Mouse (Mus musculus): ENCODE measurements around the gene Ppp1r12b. TPM values are rescaled to one million over a fixed set of nuclear protein-coding genes. Genes with fewer than 3 reads are reported as not detected.

Ppp1r12b gene
- total and polyA plus RNA-seq, 3 experiments: 4.7 to 7.8 TPM; not detected in 1

- DNase-seq (ENCODE audit: low read depth, low spot score): no peak
- Histone ChIP-seq H3K36me3 (ENCODE audit: control insufficient read depth in 1 of 2, insufficient read depth in 2 of 2, low read length in 2 of 2) (no peaks in the 10 kb centered on the region), H3K9me3 (replicated peaks; ENCODE audit: insufficient read depth, low read length) (no peaks in the 10 kb centered on the region), H3K9ac (ENCODE audit: control insufficient read depth, low read depth, low read length, poor library complexity, severe bottlenecking) (no peak overlapping the region), H3K27me3 (ENCODE audit: control insufficient read depth in 1 of 2, insufficient read depth in 2 of 2, low read length in 2 of 2) (no peaks in the 10 kb centered on the region), H3K27ac (ENCODE audit: control insufficient read depth, low read depth, low read length) (no peak overlapping the region), H3K79me2 (ENCODE audit: control insufficient read depth, insufficient read depth, low read length, poor library complexity) (no peaks in the 10 kb centered on the region), H3K4me3 (ENCODE audit: control insufficient read depth in 1 of 2, insufficient read depth in 1 of 2, low read depth in 2 of 2, low read length in 2 of 2) (no peak overlapping the region), H3K4me1 (ENCODE audit: control insufficient read depth in 1 of 2, insufficient read depth in 2 of 2, low read length in 2 of 2) (no peaks in the 10 kb centered on the region)
- no peak for TF ChIP-seq GABPA (IDR thresholded peaks at IDR 0.05; ENCODE audit: low read depth, low read length)
- TF ChIP-seq MXI1 (IDR thresholded peaks at IDR 0.05; ENCODE audit: low read depth, low read length): no peak
- TF ChIP-seq NRF1 (IDR thresholded peaks at IDR 0.05; ENCODE audit: insufficient read depth, low read depth, low read length, poor library complexity, severe bottlenecking): no peak
- no peak for TF ChIP-seq RCOR1 (IDR thresholded peaks at IDR 0.05; ENCODE audit: low read depth, low read length)
- no peak for TF ChIP-seq NELFE (IDR thresholded peaks at IDR 0.05; ENCODE audit: low read depth, low read length)
- TF ChIP-seq E2F4 (IDR thresholded peaks at IDR 0.05; ENCODE audit: borderline replicate concordance, low read depth, low read length): no peak
- TF ChIP-seq ZC3H11A (IDR thresholded peaks at IDR 0.05; ENCODE audit: low read depth, low read length): no peak
- TF ChIP-seq KAT2A (conservative IDR thresholded peaks at IDR 0.05; ENCODE audit: low read depth, low read length): no peak
- no peak for TF ChIP-seq POLR2AphosphoS5 (IDR thresholded peaks at IDR 0.05; ENCODE audit: borderline replicate concordance, low read depth, low read length)
- no peak for TF ChIP-seq MYB (IDR thresholded peaks at IDR 0.05; ENCODE audit: low read depth, low read length)
- TF ChIP-seq UBTF (IDR thresholded peaks at IDR 0.05; ENCODE audit: borderline replicate concordance, insufficient read depth, low read depth, low read length): no peak
- no peak for TF ChIP-seq GATA1 (IDR thresholded peaks at IDR 0.05; ENCODE audit: low read depth, low read length)
- no peak for TF ChIP-seq POLR2A (IDR thresholded peaks at IDR 0.05; ENCODE audit: control insufficient read depth in 1 of 2, insufficient read depth in 1 of 2, low read depth in 1 of 2, low read length in 2 of 2, poor library complexity in 1 of 2)
- no peak for TF ChIP-seq CHD1 (IDR thresholded peaks at IDR 0.05; ENCODE audit: low read depth, low read length)
- no peak for TF ChIP-seq USF2 (IDR thresholded peaks at IDR 0.05; ENCODE audit: borderline replicate concordance in 1 of 2, insufficient read depth in 1 of 2, low read depth in 1 of 2, low read length in 2 of 2)
- no peak for TF ChIP-seq JUND (IDR thresholded peaks at IDR 0.05; ENCODE audit: low read depth, low read length)
- TF ChIP-seq ELF1 (IDR thresholded peaks at IDR 0.05; ENCODE audit: low read depth, low read length): no peak
Measured at GRCm38 (mm10) chr1:134915421-134915820, 40.3 kb downstream of the Ppp1r12b start.

- Histone ChIP-seq H3K4me1 (ENCODE audit: control insufficient read depth in 1 of 2, insufficient read depth in 2 of 2, low read length in 2 of 2) (no peaks in the 10 kb centered on the region), H3K79me2 (ENCODE audit: control insufficient read depth, insufficient read depth, low read length, poor library complexity) (no peaks in the 10 kb centered on the region), H3K9ac (ENCODE audit: control insufficient read depth, low read depth, low read length, poor library complexity, severe bottlenecking) (no peak overlapping the region), H3K27me3 (ENCODE audit: control insufficient read depth in 1 of 2, insufficient read depth in 2 of 2, low read length in 2 of 2) (no peaks in the 10 kb centered on the region), H3K27ac (ENCODE audit: control insufficient read depth, low read depth, low read length) (no peak overlapping the region), H3K36me3 (ENCODE audit: control insufficient read depth in 1 of 2, insufficient read depth in 2 of 2, low read length in 2 of 2) (no peaks in the 10 kb centered on the region), H3K9me3 (replicated peaks; ENCODE audit: insufficient read depth, low read length) (no peaks in the 10 kb centered on the region), H3K4me3 (ENCODE audit: control insufficient read depth in 1 of 2, insufficient read depth in 1 of 2, low read depth in 2 of 2, low read length in 2 of 2) (no peak overlapping the region)
- TF ChIP-seq POLR2A (IDR thresholded peaks at IDR 0.05; ENCODE audit: control insufficient read depth in 1 of 2, insufficient read depth in 1 of 2, low read depth in 1 of 2, low read length in 2 of 2, poor library complexity in 1 of 2): no peak
- no peak for TF ChIP-seq ZKSCAN1 (IDR thresholded peaks at IDR 0.05; ENCODE audit: low read depth, low read length)
- TF ChIP-seq USF1 (IDR thresholded peaks at IDR 0.05; ENCODE audit: low read depth, low read length): no peak
- no peak for TF ChIP-seq TCF12 (IDR thresholded peaks at IDR 0.05; ENCODE audit: low read depth, low read length)
- no peak for TF ChIP-seq MYB (IDR thresholded peaks at IDR 0.05; ENCODE audit: low read depth, low read length)
- TF ChIP-seq MEF2A (IDR thresholded peaks at IDR 0.05; ENCODE audit: extremely low read depth, insufficient replicate concordance, low read depth, low read length, poor library complexity, severe bottlenecking): no peak
- TF ChIP-seq MAFK (IDR thresholded peaks at IDR 0.05; ENCODE audit: borderline replicate concordance, low read depth, low read length): no peak
- no peak for TF ChIP-seq MAZ (IDR thresholded peaks at IDR 0.05; ENCODE audit: low read depth, low read length)
- TF ChIP-seq ZNF384 (IDR thresholded peaks at IDR 0.05; ENCODE audit: low read depth, low read length): no peak
- no peak for TF ChIP-seq TAL1 (IDR thresholded peaks at IDR 0.05; ENCODE audit: low read length)
- no peak for TF ChIP-seq GABPA (IDR thresholded peaks at IDR 0.05; ENCODE audit: low read depth, low read length)
- no peak for TF ChIP-seq POLR2AphosphoS5 (IDR thresholded peaks at IDR 0.05; ENCODE audit: borderline replicate concordance, low read depth, low read length)
- no peak for TF ChIP-seq CTCF (IDR thresholded peaks at IDR 0.05 in 2 of 3, conservative IDR thresholded peaks at IDR 0.05 in 1 of 3; ENCODE audit: control insufficient read depth in 1 of 3, insufficient read depth in 1 of 3, low read depth in 2 of 3, low read length in 3 of 3, poor library complexity in 1 of 3, severe bottlenecking in 1 of 3)
- no peak for TF ChIP-seq ZMIZ1 (IDR thresholded peaks at IDR 0.05; ENCODE audit: low read depth, low read length)
- DNase-seq (ENCODE audit: low read depth, low spot score): no peak
Measured at GRCm38 (mm10) chr1:134913535-134913934, 42.2 kb downstream of the Ppp1r12b start.

Measured in MEL (cell line).